Mouse (Mus musculus): Measurements from ENCODE around the gene Cdc20b. TPM values are rescaled to one million over a fixed set of nuclear protein-coding genes. Genes with fewer than 3 reads are reported as not detected.
A peak's percentile ranks its signal among the peaks of the same experiment; 100 is the strongest.

The Cdc20b gene
- polyA plus RNA-seq, 1 experiment from 2014 or later = not detected

- H3K4me2 ChIP-seq (ENCODE audit: low read depth, severe bottlenecking) = peak overlapping the region; percentile 81; the same call in 1 of the 2 replicates
- no peaks in the 10 kb centered on the region for H3K9me3 ChIP-seq (ENCODE audit: control insufficient read depth, low read length)
- H3K4me1 ChIP-seq (ENCODE audit: control insufficient read depth, insufficient read depth, low read length) = peaks cover 6% of the 10 kb centered on the region
- DNase-seq (ENCODE audit: low spot score) (peak; percentile 79), ATAC-seq (ENCODE audit: insufficient number of reproducible peaks, low FRiP score, low TSS enrichment, low read depth) (peak; percentile 77; the same call in 1 of the 2 replicates)
- peaks cover 16% of the 10 kb centered on the region for H3K27me3 ChIP-seq (ENCODE audit: control insufficient read depth, insufficient read depth, low read length)
- H3K9ac ChIP-seq (ENCODE audit: low read length) = no peak overlapping the region
- WGBS = 0% methylated on average over 4 of the region's 4 CpGs
- no peak overlapping the region for H3K27ac ChIP-seq (replicated peaks; ENCODE audit: low read depth, low read length)
- H3K4me3 ChIP-seq (ENCODE audit: low read depth, low read length) = no peak overlapping the region
- no peaks in the 10 kb centered on the region for H3K36me3 ChIP-seq (ENCODE audit: control insufficient read depth, insufficient read depth, low read length)
Measured at GRCm38 (mm10) chr13:113035852-113036251, 941 bp downstream of the Cdc20b start.

- no peak overlapping the region for H3K27ac ChIP-seq (replicated peaks; ENCODE audit: low read depth, low read length)
- no peaks in the 10 kb centered on the region for H3K27me3 ChIP-seq (ENCODE audit: control insufficient read depth, insufficient read depth, low read length)
- no peak for ATAC-seq (ENCODE audit: insufficient number of reproducible peaks, low FRiP score, low TSS enrichment, low read depth)
- H3K36me3 ChIP-seq (ENCODE audit: control insufficient read depth, insufficient read depth, low read length) = peaks cover 5% of the 10 kb centered on the region; the same call in 1 of the 2 replicates
- WGBS = 79% methylated on average over 3 of the region's 3 CpGs
- no peaks in the 10 kb centered on the region for H3K9me3 ChIP-seq (ENCODE audit: control insufficient read depth, low read length)
- no peaks in the 10 kb centered on the region for H3K4me1 ChIP-seq (ENCODE audit: control insufficient read depth, insufficient read depth, low read length)
- no peak for DNase-seq (ENCODE audit: low spot score)
- H3K4me3 ChIP-seq (ENCODE audit: low read depth, low read length) = peak overlapping the region; percentile 52
- H3K9ac ChIP-seq (ENCODE audit: low read length) = no peak overlapping the region
- H3K4me2 ChIP-seq (ENCODE audit: low read depth, severe bottlenecking) = peak overlapping the region; percentile 49
Measured at GRCm38 (mm10) chr13:113044876-113045275, 10.0 kb downstream of the Cdc20b start.

- ATAC-seq (ENCODE audit: insufficient number of reproducible peaks, low FRiP score, low TSS enrichment, low read depth) = no peak
- Histone ChIP-seq H3K4me3 (ENCODE audit: low read depth, low read length) (peak overlapping the region; percentile 52), H3K9ac (ENCODE audit: low read length) (peak overlapping the region; percentile 60), H3K27ac (replicated peaks; ENCODE audit: low read depth, low read length) (no peak overlapping the region), H3K27me3 (ENCODE audit: control insufficient read depth, insufficient read depth, low read length) (no peaks in the 10 kb centered on the region), H3K36me3 (ENCODE audit: control insufficient read depth, insufficient read depth, low read length) (peaks cover 5% of the 10 kb centered on the region; the same call in 1 of the 2 replicates), H3K9me3 (ENCODE audit: control insufficient read depth, low read length) (no peaks in the 10 kb centered on the region), H3K4me2 (ENCODE audit: low read depth, severe bottlenecking) (peak overlapping the region; percentile 49), H3K4me1 (ENCODE audit: control insufficient read depth, insufficient read depth, low read length) (no peaks in the 10 kb centered on the region)
- peak; percentile 41 for DNase-seq (ENCODE audit: low spot score)
- 27% methylated on average over 18 of the region's 18 CpGs for WGBS
Measured at GRCm38 (mm10) chr13:113045458-113046110, 10.7 kb downstream of the Cdc20b start.

GRCm38 (mm10) chr13:113046211-113046883, 11.4 kb downstream of the Cdc20b start, which contains the start of gene Gpx8:
Gene Gpx8 (minus strand): TSS chr13:113046410.
- peak within 1 kb of the TSS; percentile 60 for H3K9ac ChIP-seq (ENCODE audit: low read length)
- peak within 1 kb of the TSS; percentile 52 for H3K4me3 ChIP-seq (ENCODE audit: low read depth, low read length)
- H3K36me3 ChIP-seq (ENCODE audit: control insufficient read depth, insufficient read depth, low read length) = peaks cover 5% of the 10 kb centered on the region; the same call in 1 of the 2 replicates
- no peaks in the 10 kb centered on the region for H3K9me3 ChIP-seq (ENCODE audit: control insufficient read depth, low read length)
- ATAC-seq (ENCODE audit: insufficient number of reproducible peaks, low FRiP score, low TSS enrichment, low read depth) = peak; percentile 88
- H3K27me3 ChIP-seq (ENCODE audit: control insufficient read depth, insufficient read depth, low read length) = no peaks in the 10 kb centered on the region
- no peaks in the 10 kb centered on the region for H3K4me1 ChIP-seq (ENCODE audit: control insufficient read depth, insufficient read depth, low read length)
- peak; percentile 83 for DNase-seq (ENCODE audit: low spot score)
- WGBS = 6% methylated on average over 21 of the region's 21 CpGs
- peak within 1 kb of the TSS; percentile 49 for H3K4me2 ChIP-seq (ENCODE audit: low read depth, severe bottlenecking)
- no peak within 1 kb of the TSS for H3K27ac ChIP-seq (replicated peaks; ENCODE audit: low read depth, low read length)

- no peaks in the 10 kb centered on the region for H3K9me3 ChIP-seq (ENCODE audit: control insufficient read depth, low read length)
- 0 out of 2 replicates have a peak, but pooled peaks have one; percentile 48 for ATAC-seq (ENCODE audit: insufficient number of reproducible peaks, low FRiP score, low TSS enrichment, low read depth)
- H3K4me3 ChIP-seq (ENCODE audit: low read depth, low read length) = no peak overlapping the region
- no peak overlapping the region for H3K9ac ChIP-seq (ENCODE audit: low read length)
- peaks cover 5% of the 10 kb centered on the region; the same call in 1 of the 2 replicates for H3K36me3 ChIP-seq (ENCODE audit: control insufficient read depth, insufficient read depth, low read length)
- DNase-seq (ENCODE audit: low spot score) = no peak
- H3K27ac ChIP-seq (replicated peaks; ENCODE audit: low read depth, low read length) = no peak overlapping the region
- H3K4me1 ChIP-seq (ENCODE audit: control insufficient read depth, insufficient read depth, low read length) = no peaks in the 10 kb centered on the region
- H3K4me2 ChIP-seq (ENCODE audit: low read depth, severe bottlenecking) = no peak overlapping the region
- no peaks in the 10 kb centered on the region for H3K27me3 ChIP-seq (ENCODE audit: control insufficient read depth, insufficient read depth, low read length)
Measured at GRCm38 (mm10) chr13:113047018-113047417, 12.1 kb downstream of the Cdc20b start.

- Histone ChIP-seq H3K4me3 (ENCODE audit: low read depth, low read length) (no peak overlapping the region), H3K4me1 (ENCODE audit: control insufficient read depth, insufficient read depth, low read length) (no peaks in the 10 kb centered on the region), H3K4me2 (ENCODE audit: low read depth, severe bottlenecking) (no peak overlapping the region), H3K9me3 (ENCODE audit: control insufficient read depth, low read length) (no peaks in the 10 kb centered on the region), H3K36me3 (ENCODE audit: control insufficient read depth, insufficient read depth, low read length) (peaks cover 5% of the 10 kb centered on the region; the same call in 1 of the 2 replicates), H3K9ac (ENCODE audit: low read length) (no peak overlapping the region), H3K27me3 (ENCODE audit: control insufficient read depth, insufficient read depth, low read length) (no peaks in the 10 kb centered on the region), H3K27ac (replicated peaks; ENCODE audit: low read depth, low read length) (no peak overlapping the region)
- no peak for ATAC-seq (ENCODE audit: insufficient number of reproducible peaks, low FRiP score, low TSS enrichment, low read depth)
- no peak for DNase-seq (ENCODE audit: low spot score)
- 78% methylated on average over 3 of the region's 3 CpGs for WGBS
Measured at GRCm38 (mm10) chr13:113047647-113048046, 12.7 kb downstream of the Cdc20b start.

- no peak for DNase-seq (ENCODE audit: low spot score)
- no peak for ATAC-seq (ENCODE audit: insufficient number of reproducible peaks, low FRiP score, low TSS enrichment, low read depth)
- Histone ChIP-seq H3K4me3 (ENCODE audit: low read depth, low read length) (no peak overlapping the region), H3K9me3 (ENCODE audit: control insufficient read depth, low read length) (no peaks in the 10 kb centered on the region), H3K36me3 (ENCODE audit: control insufficient read depth, insufficient read depth, low read length) (no peaks in the 10 kb centered on the region), H3K4me1 (ENCODE audit: control insufficient read depth, insufficient read depth, low read length) (no peaks in the 10 kb centered on the region), H3K27me3 (ENCODE audit: control insufficient read depth, insufficient read depth, low read length) (no peaks in the 10 kb centered on the region), H3K4me2 (ENCODE audit: low read depth, severe bottlenecking) (no peak overlapping the region), H3K27ac (replicated peaks; ENCODE audit: low read depth, low read length) (no peak overlapping the region), H3K9ac (ENCODE audit: low read length) (no peak overlapping the region)
- 89% methylated on average over 8 of the region's 8 CpGs for WGBS
Measured at GRCm38 (mm10) chr13:113054230-113054629, 19.3 kb downstream of the Cdc20b start.

- ATAC-seq (ENCODE audit: insufficient number of reproducible peaks, low FRiP score, low TSS enrichment, low read depth) = no peak
- 39% methylated on average over 8 of the region's 8 CpGs for WGBS
- H3K36me3 ChIP-seq (ENCODE audit: control insufficient read depth, insufficient read depth, low read length) = no peaks in the 10 kb centered on the region
- H3K9me3 ChIP-seq (ENCODE audit: control insufficient read depth, low read length) = no peaks in the 10 kb centered on the region
- H3K4me1 ChIP-seq (ENCODE audit: control insufficient read depth, insufficient read depth, low read length) = no peaks in the 10 kb centered on the region
- no peak for DNase-seq (ENCODE audit: low spot score)
- no peak overlapping the region for H3K4me3 ChIP-seq (ENCODE audit: low read depth, low read length)
- H3K4me2 ChIP-seq (ENCODE audit: low read depth, severe bottlenecking) = no peak overlapping the region
- H3K27me3 ChIP-seq (ENCODE audit: control insufficient read depth, insufficient read depth, low read length) = no peaks in the 10 kb centered on the region
- no peak overlapping the region for H3K27ac ChIP-seq (replicated peaks; ENCODE audit: low read depth, low read length)
- no peak overlapping the region for H3K9ac ChIP-seq (ENCODE audit: low read length)
Measured at GRCm38 (mm10) chr13:113055826-113056225, 20.9 kb downstream of the Cdc20b start.
